Mouse (Mus musculus) thymus, postnatal 0 days (tissue): Measurements from ENCODE around the gene Cgrrf1. TPM values are rescaled to one million over a fixed set of nuclear protein-coding genes. Genes with fewer than 3 reads are reported as not detected.

Source experiments
- DNase-seq: peaks from one replicate; pipeline ENCODE4 v3.0.0-alpha.2; 2015; ENCODE audit warnings: low spot score
- polyA plus RNA-seq: library from polyadenylated mRNA; unstranded; fragments of >200 nt; fragmentation: Nextera tagmentation; extraction: Ambion mirVana; gene quantifications from 2 replicates; pipeline ENCODE4 v1.2.1, GENCODE M21; 2015

Gene Cgrrf1
- polyA plus RNA-seq, 1 experiment from 2014 or later: 16.3 TPM

DNA sequence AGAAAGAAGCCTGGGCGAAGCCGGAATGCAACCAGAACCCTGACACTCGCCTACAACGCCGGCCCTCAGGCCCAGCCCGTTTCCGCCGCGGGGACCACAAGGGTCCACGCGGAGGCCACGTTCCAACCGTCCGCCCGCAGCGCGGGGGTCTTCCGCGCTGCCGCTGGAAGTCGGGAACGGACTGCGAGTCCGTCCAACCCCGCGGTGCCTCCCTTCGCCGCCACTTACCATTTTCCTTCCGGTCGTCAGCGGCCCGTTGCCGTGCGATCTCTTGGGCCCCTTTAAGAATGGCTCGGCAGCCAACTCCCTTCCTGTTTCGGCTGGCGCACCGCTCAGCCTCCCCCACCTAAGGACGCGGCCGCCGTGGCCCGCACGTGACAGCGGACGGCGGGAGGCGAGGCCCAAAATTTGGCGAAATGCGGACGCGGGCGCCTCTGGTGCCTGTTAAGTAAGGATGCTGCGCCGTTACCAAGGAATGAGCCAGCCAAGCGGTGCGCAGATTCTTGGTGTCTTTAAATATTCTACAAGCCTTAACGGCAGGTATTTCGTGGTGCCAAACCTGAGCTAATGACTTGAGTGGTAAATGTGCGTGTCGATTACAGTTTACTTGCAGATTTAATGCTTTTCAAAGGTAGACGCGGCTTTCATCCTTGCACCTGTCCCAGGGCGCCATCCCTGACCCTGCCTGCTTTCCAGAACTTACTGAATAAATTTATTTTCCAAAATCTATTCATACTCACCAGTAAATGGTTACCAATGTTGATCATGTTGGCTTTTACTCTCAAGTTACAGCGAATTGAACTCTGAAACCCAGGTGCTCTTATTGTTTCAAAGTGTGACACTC is 9.8 kb upstream of the Cgrrf1 start, which contains the start of gene Gmfb:
Gmfb (minus strand) TSS at position 370 of the 844 bp plus-strand sequence.
- peak; percentile 95 for DNase-seq

- DNase-seq: no peak
Measured at GRCm38 (mm10) chr14:46823996-46824395, 7.9 kb upstream of the Cgrrf1 start.

- DNase-seq: no peak
Measured at GRCm38 (mm10) chr14:46827430-46827829, 4.5 kb upstream of the Cgrrf1 start.

DNA sequence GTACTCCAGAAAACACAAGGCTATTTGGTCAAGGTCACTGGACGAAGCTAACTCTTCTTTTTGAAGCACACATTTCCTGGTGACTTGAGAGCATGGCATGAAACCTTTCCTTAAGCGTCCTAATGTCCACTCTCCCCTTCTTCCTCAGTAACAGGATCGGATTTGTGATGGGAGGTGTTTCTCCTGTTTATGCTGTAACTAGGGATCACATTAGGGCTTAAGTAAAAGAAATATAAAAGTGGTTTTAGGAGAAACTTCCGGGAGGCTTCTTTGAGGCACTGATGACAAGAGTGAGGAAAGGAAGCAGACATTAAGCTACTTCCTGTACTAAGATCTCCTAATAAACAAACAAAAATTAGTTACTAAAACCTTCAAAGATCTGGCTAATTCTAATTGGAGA is 630 bp upstream of the Cgrrf1 start:
- peak; percentile 15 for DNase-seq

- DNase-seq: peak; percentile 9
Measured at GRCm38 (mm10) chr14:46832354-46833272, 688 bp downstream of the Cgrrf1 start.

DNA sequence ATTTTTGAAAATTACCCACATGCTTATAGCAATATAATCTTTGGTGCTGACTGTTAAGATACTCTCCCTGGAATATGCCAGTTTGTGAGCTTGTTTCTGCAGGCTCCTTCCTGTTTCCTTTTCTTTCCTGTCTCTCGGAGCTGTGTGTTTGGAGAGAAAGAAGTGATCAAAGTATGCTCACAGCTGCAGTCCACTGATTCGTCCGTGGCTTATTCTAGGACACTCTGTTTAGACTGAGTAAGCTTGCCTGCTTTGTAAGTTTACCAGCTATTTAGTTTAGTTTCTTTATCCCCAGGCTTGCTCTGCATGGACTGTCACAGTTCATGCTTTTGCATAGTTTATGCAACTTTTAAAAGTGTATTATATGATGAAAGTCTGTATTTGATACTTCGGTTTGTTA is 7.4 kb downstream of the Cgrrf1 start:
- no peak for DNase-seq

GRCm38 (mm10) chr14:46845706-46846105 is 13.8 kb downstream of the Cgrrf1 start:
- DNase-seq: no peak

DNA sequence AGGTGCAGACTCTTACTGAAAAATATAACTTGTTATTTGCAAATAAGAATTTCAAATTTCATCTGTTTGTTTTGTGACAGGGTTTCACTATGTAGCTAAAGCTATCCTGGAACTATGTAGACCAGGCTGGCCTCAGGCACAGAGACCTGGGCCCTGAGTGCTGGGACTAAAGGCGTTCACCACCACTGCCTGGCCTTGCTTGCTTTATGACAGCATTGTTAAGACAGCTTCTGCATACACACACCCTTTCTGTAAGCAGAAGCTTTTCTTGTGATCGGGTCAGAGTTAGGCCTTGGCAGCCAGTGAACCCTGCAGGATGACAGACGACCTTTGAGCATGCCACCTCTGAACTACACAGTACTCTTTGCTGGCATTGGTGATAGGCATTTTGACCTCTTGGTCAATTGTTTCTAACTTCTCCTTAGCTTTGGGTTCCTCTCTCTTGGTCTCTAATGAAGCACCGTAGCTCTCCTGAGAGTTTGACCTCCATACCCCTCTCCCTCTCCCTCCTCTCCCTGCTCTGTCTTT is 16.2 kb downstream of the Cgrrf1 start:
- no peak for DNase-seq

- no peak for DNase-seq
Measured at GRCm38 (mm10) chr14:46848736-46849135, 16.8 kb downstream of the Cgrrf1 start.

DNA sequence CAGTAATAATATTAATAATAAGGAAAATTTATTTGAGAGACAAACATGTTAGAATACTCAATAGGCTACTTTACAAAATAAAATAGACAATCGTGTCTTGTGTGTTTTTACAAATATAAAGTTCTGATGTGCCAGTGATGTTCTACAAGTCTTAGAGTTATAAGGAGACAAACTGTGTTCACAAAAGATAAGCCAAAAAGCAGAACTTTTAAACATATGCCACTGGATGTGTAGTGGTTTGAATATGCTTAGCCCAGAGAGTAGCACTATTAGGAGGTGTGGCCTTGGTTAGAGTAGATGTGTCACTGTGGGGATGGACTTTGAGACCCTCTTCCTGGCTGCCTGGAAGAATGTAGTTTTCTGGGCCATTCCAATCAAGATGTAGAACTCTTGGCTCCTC is 17.8 kb downstream of the Cgrrf1 start:
- DNase-seq: no peak

DNA sequence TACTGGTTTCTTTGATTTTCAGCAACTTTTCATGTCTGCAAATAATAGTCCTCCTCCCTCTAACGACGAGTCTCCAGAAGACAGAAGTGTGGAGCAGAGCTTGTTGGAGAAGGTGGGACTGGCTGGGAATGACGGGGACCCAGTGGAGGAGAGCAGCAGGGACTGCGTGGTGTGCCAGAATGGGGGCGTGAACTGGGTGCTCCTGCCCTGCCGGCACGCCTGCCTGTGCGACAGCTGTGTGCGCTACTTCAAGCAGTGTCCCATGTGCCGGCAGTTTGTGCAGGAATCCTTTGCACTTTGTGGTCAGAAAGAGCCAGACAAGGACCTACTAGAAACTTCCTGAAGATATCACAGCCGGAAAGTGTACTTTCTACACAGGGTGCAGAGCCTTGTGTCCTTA is 21.8 kb downstream of the Cgrrf1 start:
- no peak for DNase-seq

- no peak for DNase-seq
Measured at GRCm38 (mm10) chr14:46862922-46863321, 31.0 kb downstream of the Cgrrf1 start.

- DNase-seq: peak; percentile 70
Measured at GRCm38 (mm10) chr14:46880935-46881334, 49.0 kb downstream of the Cgrrf1 start.

DNA sequence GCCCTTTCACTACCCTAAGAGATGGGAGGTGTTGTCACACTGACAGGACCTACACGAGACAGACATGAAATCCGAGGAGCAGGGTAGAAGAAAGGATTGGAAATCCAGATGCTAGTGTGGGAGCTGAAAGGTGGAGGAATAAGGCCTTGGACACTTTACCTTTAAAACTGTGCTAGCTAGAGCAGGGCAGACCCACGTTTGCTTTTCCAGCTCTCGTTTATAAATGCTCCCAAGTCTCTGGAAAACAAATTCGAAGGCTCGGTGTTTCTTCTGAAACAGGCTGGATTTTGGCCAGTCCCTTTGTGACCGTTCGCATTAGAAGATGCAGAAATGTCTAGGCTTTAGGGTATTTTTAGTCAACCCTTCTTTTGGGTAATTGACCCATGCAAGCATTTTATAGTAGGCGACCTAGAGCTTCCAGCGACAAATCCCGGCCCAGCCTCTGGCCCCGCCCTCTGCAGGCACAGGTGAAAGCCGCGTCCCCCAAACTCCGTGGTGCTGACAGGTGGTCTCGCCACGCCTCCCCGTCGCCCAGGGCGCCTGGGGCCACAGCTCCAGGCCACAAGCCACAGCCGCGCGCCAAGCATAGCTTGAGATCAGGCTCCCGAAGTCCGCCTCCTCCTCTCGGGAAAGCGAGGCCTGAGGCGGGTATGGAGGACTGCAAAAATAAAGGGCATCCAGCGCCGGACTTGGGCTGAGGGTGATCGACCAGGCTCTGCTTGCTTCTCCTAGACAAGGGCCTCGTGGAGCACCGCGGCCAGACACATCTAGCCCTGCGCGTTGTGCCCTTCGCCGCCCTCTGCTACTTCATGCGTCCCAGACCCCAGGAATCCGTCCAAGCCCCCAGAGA is 49.9 kb downstream of the Cgrrf1 start:
- DNase-seq: no peak

DNA sequence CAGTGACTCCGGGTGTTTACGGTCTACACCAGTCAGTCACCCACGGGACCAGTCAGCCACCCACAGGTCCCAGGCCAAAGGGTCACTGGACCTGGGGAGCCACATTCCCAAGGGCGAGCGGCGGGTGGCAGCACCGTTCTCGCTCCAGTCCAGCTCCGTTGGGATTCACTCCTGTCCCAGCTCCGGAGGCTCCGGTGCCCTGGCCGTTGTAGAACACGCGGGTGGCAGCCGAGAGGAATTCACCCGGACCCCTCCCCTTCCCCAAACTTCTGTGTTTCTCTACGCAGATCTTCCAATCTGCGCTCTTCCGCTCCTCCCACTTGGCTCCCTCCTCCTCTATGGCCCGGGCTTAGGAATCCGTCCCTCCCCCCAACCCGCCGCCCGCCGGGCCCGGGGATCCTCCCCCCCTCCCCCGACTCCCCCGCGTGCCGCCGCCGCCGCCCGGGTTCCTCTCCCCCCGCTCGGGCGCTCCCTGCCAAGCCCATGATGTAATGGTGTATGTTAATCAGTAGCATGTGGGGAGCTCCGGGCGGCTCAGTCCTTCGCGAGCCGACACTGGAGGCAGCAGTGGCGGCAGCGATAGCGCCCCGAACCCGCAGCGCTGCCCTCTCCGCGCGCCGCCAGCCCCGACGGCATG is 50.6 kb downstream of the Cgrrf1 start, which contains the start of gene Samd4:
Samd4 (plus strand) TSS at position 424 of the 637 bp plus-strand sequence.
- DNase-seq: peak; percentile 13

DNA sequence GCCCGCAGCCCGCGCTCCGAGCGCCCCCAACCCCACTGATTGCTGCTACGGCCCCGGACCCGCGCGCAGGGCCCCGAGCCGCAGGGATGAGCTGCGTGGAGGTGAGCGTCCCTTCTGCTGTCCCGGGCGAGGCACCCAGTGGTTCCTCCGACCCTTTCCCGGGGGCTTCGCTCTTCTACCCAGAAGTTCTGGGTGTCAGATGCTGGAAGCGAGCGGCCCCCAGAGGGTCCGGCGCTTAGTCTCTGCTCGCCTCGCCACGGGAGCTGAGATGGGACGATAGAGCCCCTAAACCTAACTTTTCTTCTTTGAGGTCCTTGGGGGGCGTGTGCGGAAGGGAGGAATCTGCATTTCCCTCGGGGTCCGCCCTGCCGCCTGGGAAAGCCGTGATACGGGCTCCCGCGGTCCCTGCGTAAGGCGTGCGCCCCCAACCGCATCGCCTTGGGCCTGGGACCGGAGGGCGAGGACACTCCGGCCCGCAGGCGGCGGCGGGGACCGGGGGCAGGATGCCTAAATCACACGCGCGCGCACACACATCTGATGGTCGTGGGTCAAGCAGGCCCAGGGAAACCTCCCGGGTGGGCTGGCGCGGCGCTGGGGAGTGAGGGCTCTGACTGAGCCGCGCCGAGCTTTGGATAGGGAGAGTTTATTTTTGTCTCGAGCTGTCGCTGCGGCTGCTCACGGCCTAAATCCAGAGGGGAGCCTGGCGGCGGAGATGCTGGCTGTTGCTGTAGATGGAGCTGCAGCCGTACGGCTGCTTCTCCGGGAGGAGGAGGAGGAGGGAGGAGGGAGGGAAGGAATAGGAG is 51.3 kb downstream of the Cgrrf1 start:
- DNase-seq: peak; percentile 9

GRCm38 (mm10) chr14:46883871-46884441 is 52.0 kb downstream of the Cgrrf1 start:
- DNase-seq: peak; percentile 38

DNA sequence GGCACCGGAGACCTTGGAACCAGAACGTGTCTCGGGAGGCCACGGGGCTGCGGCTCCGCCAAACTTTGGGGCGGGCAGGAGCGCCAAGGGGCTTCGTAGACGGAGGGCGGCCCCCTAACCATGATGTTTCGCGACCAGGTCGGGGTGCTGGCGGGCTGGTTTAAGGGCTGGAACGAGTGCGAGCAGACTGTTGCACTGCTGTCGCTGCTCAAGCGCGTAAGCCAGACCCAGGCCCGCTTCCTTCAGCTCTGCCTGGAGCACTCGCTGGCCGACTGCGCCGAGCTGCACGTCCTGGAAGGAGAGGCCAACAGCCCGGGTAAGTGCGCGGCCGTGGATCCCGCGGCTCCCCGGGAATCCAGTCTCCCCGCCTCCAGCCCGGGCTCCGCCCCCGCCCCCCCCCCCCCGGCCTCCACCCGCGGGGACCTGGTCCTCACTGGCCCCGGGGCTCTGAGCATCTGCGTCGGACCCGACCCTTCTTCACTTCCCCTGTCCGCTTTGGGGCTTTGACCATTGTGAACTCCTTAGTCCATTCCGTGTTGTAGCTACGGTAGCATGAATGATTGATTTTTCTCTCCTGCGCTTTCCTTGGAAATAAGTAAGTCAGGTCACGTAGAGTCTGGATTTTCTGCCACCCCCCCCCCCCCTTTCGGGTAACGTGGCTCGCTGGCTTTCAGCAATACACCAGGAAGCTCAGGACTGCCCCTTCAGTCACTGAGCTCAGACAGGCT is 52.9 kb downstream of the Cgrrf1 start:
- DNase-seq: peak; percentile 34

DNA sequence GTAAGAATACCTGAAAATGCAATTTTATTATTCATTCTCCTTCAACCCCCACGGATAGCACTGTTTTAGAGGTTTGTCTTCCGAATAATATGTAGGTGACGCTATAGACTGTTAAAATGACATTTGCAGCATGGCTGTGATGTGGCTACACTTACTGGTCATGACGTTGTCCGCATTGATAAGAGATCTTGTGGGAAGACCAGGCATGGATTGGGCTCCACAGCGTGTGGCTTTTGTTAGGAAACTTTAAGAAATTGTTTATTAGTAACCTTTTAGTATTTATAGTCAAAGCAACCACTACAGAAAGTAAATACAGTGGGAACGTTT is 53.5 kb downstream of the Cgrrf1 start:
- DNase-seq: no peak
